Mouse (Mus musculus) liver, adult (tissue): Measurements from ENCODE around the gene Slc12a9.

Experiments
- GATA4 ChIP-seq: IDR thresholded peaks from 2 replicates; pipeline ENCODE4 v1.6.1; 2014; ENCODE audit warnings: mild to moderate bottlenecking, low read length; ENCODE audit not compliant: insufficient replicate concordance

The Slc12a9 gene

GRCm38 (mm10) chr5:137335066-137335465, 1.7 kb upstream of the Slc12a9 start:
- no peak for TF ChIP-seq GATA4

- TF ChIP-seq GATA4, result no peak
Observed at GRCm38 (mm10) chr5:137334317-137334716, 920 bp upstream of the Slc12a9 start.

DNA sequence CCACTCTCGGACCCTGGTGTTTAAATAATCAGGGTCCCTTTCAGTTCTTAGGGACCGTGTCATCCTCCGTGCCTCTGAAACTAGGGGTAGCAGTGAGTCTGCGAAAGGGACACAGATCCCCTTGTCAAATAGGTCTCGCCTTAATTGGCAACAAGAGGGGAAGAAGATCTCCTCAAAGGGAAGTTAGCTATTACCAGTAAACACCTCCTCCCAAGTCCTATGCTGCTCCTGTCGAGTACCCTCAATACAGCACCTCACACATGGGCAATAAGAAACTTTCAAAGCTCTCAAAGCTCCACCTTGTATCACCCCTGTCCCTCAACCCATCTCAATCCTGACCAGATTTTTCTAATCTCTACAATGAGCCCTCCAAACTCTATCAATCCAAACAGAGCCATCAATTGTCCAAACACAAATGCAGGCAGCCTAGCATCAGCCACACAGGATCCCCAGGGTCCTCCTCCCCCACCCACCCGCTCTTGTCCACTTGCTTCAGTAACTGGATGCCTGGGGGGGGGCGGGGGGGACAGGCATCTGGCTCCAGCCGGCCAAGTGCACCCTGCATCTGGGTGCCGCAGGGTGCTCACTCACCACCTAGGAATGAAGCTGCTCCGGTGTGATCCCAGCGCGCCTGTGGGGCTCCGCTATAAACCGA, 413 bp downstream of the Slc12a9 start:
- no peak for TF ChIP-seq GATA4

DNA sequence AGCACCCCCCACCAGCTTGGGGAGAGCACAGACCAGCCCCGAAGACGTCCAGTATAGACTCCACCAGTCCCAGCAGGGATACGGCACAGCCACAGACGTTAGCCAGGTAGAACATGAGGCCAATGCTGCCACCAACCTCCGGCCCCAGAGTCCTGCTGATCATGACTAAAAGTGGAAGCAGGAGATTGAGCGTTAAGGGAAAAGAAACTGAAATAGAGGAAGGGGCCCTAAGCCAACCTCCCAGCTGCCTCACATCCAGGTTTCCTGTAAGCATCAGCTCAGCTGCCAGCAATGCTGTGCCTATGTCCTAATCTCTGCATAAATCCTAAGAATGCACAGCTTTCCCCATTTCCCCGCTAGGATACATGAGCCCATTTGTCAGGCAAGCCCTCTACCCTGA, 2.5 kb downstream of the Slc12a9 start:
- TF ChIP-seq GATA4, result no peak

GRCm38 (mm10) chr5:137320996-137321395, 12.4 kb downstream of the Slc12a9 start:
- no peak for TF ChIP-seq GATA4

- no peak for TF ChIP-seq GATA4
Observed at GRCm38 (mm10) chr5:137318570-137318969, 14.8 kb downstream of the Slc12a9 start.

DNA sequence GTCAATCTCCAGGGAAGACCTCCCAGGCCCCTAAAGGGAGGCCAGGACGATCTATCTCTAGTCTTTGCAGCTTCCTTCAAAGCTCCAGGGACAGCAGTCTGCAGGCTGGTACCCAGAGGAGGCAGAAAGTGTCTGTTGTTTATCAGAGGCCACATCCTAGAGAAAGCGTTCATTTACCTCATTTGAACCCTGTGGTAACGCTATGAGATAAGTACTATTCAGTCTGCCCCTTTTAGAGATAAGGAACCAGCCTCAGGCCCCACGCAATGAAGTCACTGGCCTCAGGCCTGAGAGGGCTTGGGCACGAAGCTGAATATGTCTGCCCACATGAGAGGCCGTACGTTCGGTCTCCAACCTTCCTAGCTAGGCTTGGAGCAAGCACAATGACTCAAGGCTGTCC, 16.0 kb downstream of the Slc12a9 start:
- TF ChIP-seq GATA4, result no peak

DNA sequence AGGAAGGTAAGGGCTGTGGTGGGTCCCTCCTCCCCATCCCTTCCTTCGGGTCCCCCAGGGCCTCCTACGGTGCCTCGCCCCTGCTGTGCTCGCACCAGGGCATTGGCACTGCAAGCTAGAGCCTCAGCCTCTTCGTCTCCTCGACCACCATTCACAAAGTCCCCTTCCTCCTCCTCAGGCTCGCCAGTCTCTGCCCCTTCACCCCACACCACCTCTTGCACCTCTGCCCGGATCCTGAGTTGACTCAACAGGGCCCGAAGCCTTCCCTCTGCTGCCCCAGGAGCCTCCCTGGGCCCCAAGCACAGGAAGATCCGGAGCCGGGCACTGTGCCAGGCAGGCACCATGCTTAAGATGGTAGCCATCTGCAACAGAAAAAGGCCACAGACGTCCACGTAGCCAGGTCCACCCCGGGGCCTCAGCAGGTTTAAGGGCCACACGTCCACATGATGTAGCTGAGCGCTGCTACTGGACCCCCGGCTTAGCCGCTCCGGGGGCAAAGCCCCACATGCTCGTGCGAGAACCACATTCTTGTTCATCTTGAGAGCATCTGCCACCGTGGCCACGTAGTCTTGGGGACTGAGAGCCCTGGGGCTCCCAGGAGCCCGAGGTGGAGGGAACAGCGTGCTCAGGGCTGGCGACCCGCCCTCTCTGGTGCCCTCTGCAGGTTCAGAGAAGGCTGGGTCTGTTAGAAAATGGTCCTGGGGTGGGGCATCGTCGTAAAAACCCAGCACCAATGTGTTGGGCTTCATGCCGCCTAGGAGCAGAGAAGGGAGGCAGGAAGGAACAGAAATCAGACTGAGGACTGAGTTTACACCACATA, 18.1 kb downstream of the Slc12a9 start:
- no peak for TF ChIP-seq GATA4

GRCm38 (mm10) chr5:137314193-137315083, 19.0 kb downstream of the Slc12a9 start, which contains the start of gene Trip6:
TSS of gene Trip6 (minus strand) at chr5:137314404.
- no peak for TF ChIP-seq GATA4

DNA sequence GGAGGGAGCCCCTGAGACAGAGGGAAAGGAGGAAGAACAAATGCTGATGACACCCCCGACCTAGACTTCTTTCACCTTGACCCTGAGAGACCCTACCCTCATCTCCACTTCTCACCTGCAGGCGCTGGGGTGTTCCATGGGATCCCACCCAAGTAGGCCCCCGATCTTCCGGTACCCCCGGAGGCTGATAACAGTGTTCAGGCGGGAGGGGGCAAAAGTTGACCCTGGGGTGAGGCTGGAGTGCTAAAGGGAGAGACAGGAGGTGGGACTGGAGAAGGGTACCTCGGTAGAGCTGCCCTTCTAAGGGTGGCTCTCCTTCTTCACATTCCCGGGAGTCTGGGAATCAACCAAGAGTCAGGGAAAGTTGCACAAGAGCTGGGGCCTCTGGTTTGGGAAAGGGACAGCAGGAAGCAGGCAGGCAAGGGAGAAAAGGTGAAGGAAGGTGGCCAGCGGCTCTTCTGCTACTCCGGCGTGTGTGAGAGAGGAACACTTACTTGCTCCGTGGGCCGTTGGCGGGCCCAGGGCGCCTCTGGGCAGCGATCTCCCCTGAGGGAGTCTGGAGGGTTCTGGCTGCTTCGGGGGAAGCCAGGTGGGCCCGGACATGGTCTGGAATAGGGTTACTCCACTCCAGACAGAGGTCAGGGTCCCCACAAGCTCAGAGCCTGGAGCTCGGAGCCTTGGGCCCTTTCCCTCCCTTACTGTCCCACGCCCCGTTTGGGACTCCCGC, 19.8 kb downstream of the Slc12a9 start:
- TF ChIP-seq GATA4, result no peak

- no peak for TF ChIP-seq GATA4
Observed at GRCm38 (mm10) chr5:137308356-137308755, 25.0 kb downstream of the Slc12a9 start.

DNA sequence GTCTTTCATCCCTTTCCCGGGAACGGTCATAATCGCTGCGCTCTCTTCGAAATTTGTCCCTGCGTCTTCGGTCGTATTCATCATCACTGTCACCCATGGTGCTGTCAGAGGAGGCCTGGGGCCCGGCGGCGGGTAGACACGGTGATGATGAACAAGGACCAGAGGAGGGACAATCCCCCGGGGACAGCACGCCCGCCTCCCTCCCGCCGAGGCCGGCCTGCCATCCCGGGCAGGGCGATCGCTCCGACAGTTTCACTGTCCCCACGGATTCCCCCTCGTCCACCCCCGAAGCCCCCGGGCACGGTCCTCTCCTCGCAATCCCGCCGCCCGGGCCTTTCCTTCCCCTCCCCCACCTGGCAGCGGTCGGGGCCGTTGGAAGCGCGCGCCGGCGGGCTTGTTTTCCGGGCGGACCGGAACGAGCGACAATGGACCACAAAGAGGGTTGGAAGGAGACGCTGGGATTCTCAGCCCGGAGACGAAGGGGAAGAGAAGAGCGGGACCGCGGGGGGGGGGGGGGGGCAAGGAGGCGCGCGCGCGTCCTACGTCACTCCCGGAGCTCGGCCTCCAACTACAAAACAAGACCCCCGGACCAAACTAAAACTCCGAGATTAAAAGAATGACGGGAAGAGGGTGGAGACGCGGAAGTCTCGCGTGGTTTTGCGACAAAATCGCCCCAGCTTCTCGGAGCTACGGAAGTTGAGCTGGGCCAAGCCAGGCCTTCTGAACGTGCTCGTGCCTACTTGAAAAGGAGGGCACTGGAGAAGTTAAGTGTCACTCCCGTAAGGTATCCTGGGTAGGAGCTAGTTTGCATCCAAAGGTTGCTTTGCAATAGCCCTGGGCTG, 26.1 kb downstream of the Slc12a9 start, which contains the start of gene Srrt:
Gene Srrt (minus strand): TSS at position 604 of the 842 bp plus-strand sequence.
- 0 out of 2 replicates have a peak, but pooled peaks have one; percentile 51 for TF ChIP-seq GATA4

- TF ChIP-seq GATA4, result no peak
Observed at GRCm38 (mm10) chr5:137306439-137307005, 26.9 kb downstream of the Slc12a9 start.
